Mouse (Mus musculus) spleen, adult 12 weeks (tissue): ENCODE data around the gene Ube2j1.

Experiments used
- DNase-seq: peaks from one replicate; pipeline ENCODE4 v3.0.0; 2022; ENCODE audit warnings: low spot score

Gene Ube2j1

GRCm38 (mm10) chr4:33071337-33071736 lies 40.1 kb downstream of the Ube2j1 start:
- no peak for DNase-seq

DNA sequence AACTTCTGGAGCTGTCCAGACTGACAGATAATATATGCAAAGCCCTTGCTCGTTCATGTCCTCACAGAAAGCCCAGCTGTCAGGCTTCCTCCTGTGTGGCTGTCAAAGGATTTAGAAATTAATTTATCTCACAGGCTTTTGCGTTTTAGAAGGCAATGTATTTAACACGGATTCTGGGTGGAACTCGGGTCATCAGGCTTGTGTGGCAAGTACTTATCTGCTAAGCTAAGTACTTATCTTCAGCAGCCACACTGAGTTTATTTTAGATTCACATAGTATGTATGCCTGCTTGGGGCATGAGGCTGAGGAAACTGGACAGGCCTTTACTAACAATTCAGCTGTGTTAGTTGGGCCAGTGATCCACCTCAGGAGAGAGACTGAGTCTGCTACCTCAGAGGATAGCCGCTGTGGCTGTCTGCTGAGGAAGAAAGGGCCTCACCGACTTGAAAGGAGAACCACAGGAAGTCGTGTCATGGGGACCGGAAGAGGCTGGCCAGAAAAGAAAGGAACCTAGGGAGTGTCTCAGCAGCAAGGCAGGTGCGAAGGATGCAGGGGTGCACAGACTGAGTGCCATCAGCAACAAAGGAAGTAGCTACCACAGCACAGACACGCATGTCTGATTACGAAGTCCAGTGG lies 41.4 kb downstream of the Ube2j1 start:
- DNase-seq: peak; percentile 46

GRCm38 (mm10) chr4:33074406-33074805 lies 43.2 kb downstream of the Ube2j1 start:
- no peak for DNase-seq

- no peak for DNase-seq
These were observed 43.6 kb downstream of the Ube2j1 start for GRCm38 (mm10) chr4:33074851-33075250.

DNA sequence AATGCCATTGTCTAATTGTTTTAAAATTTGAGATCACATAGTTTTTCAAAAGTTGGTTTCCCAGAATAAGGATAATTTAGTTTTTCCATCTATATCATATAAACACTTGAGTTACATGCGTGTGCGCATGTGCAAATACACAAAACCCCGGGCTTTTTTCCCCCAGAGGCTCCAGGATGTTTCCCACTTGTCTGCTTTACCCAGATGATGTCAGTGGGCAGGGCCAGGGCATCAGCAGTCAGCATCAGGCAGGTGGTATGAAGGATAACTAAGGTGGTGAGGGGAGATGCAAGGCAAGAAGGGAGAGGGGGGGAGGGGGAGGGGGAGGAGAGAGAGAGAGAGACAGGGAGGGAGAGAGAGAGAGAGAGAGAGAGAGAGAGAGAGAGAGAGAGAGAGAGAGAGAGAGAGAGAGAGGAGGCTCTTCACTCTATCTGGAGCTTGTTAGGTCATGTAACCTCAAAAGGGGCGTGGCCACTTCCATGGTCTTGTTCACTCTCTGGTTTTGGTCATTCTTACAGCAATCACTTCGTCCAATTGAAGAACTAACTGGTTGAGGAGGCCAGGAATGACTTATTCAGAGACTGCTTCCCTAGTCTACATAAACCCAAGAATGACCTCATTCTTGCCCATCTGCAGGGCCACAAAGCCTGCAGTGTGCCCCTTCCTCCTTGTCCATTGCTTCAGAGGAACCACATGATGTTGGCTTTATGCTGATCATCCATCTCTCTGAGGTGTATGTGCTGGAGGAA lies 44.7 kb downstream of the Ube2j1 start:
- DNase-seq: no peak

GRCm38 (mm10) chr4:33077161-33077560 lies 45.9 kb downstream of the Ube2j1 start:
- DNase-seq: no peak

- DNase-seq: no peak
These were observed 46.5 kb downstream of the Ube2j1 start for GRCm38 (mm10) chr4:33077724-33078123.

DNA sequence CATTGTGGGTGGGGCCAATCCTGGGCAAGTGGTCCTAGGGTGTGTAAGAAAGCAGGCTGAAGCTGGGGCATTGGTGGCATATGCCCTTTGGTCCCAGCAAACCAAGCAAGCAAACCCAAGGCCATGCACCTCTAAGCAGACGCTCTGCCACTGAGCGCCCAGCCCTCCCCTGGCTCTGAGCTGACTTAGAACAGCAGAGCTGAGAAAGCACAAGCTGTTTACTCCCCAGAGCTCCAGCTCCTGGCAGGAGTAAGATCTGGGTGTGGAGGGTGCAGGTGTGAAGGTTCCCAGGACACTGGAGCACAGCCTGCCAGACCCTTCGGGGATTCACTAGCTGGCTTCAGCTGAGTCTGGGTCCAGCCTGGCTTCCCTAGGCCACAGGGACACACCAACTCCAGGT lies 47.3 kb downstream of the Ube2j1 start:
- no peak for DNase-seq

DNA sequence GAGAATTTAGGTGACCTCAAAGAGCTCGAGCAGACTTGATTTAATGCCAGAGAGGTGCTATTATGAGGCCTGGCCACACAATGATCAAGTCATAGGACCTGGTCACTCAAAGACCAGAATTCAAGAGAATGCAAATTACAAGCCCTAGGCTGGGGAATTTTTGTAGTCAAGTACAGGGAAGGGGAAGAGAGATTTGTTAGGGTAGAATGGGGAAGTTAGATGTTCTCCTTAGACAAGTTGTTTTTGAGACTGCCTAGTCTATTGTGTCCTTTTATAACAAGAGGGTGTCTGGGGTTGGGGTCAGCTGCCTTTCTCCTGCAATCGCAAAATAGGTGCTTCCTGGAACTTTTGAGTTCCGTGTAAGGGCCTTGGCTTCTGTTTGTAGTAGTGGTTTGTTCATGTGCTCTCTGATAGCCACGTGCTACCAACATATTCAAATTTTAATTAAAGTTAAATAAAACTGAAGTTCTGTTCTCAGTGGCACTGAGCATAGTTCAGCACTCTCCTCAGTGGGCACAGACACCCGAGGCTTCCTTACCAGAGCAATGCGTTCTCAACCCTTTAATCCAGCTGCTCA lies 68.0 kb downstream of the Ube2j1 start:
- no peak for DNase-seq
